Mouse (Mus musculus) cerebellum, postnatal 14 days (tissue): ENCODE results near the gene H2-DMb1.
A peak's percentile ranks its signal among the peaks of the same experiment; 100 is the strongest.

Experiments
- DNase-seq, 2 experiments: peaks; one replicate each; pipeline ENCODE4 v3.0.0; 2021; ENCODE audit warnings: mixed read lengths in 2 of 2

Gene H2-DMb1

GRCm38 (mm10) chr17:34152923-34153322 is at the start of gene H2-DMb1:
TSS of gene H2-DMb1 (plus strand) at chr17:34153072.
- peak; percentile 47 to 53 for DNase-seq

DNA sequence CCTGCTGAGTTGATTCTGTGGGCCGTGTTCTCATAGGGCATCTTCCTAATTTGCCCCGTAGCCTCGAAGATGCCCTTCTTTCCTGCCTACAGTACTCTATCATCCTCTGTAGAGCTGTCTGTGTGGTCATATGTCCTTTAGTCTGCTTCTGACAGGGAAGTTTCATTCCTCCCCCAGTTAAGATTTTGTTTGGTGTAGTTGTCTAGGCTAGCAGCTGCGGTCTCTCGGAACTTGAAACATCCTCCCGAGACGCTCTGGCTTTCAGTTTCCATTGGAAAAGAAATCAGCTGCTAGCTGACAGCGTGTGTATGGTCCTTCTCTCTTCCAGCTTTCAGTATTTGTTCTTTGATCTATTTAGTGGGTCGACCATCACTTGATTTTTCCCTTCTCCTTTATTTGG is 48.1 kb upstream of the H2-DMb1 start:
- no peak for DNase-seq

- no peak for DNase-seq
Observed at GRCm38 (mm10) chr17:34106555-34106954, 46.3 kb upstream of the H2-DMb1 start.

- no peak for DNase-seq
Observed at GRCm38 (mm10) chr17:34107109-34107867, 45.6 kb upstream of the H2-DMb1 start.

DNA sequence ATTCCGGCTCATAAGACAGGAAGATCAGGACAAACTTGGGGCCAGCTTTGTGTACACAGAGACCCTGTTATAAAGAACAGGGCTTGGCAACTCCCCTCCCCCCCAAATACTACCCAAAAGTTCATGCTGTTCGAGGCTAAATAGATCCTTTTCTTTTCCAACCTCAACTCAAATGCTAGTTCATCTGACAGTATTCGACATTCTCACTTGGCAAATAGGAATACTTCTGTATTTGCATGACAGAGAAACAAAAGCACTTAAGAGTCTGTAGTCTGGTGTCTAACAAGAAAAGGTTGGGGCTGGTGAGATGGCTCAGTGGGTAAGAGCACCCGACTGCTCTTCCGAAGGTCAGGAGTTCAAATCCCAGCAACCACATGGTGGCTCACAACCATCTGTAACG is 44.4 kb upstream of the H2-DMb1 start:
- no peak for DNase-seq

GRCm38 (mm10) chr17:34109038-34109805 is 43.6 kb upstream of the H2-DMb1 start:
- DNase-seq: peak; percentile 58 to 60

DNA sequence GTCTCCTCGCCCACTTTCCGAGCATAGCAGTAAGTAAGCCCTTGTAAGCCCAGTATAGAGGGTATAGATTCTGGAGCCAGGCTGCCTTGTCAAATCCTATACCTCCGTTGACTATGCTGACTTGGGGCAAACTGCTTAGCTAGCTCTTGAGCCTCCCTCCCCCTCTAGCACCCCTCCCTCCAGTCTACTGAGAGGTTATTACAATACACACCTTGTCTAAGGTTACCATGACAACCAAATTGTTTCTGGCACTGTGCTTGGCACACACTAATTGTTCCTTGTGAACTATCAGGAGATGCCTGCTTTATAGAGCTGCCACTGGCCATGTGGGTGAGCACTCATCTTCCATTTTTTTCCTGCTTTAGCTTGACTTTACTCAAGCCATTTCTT is 43.1 kb upstream of the H2-DMb1 start:
- DNase-seq: no peak

DNA sequence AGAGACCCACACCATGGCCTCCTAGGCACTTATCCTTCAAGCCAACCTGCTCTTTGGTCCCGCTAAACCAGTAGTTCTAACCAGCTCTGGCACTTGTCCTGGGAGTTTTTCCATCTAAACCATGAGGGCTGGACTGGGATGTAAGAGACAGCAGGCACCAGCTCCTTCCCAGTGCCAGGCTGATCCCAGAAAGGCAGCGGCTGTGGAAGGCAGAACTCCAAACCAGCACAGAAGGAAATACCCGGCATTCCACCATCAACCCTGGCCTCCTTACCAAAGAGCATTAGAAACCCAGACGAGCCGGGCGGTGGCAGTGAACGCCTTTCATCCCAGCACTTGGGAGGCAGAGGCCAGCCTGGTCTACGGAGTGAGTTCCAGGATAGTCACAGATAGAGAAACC is 42.6 kb upstream of the H2-DMb1 start:
- no peak for DNase-seq

DNA sequence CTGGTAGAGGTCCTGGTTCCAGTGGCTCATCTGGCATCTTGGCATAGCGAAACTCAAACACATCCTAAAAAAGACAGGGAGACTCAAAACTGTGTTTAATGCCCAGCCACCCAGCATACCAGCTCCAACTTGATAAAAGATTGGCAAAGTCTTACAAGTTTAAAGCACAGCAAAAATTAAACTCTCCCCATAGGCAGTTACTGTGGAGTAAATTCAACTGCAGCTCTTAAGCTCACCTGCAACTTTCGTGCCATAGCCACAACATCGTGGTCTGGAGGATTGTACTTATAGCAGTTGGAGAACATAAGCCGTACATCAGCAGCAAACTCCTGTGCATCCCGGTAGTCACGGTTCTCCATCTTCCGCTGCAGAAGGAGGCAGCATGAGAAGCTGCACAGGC is 38.8 kb upstream of the H2-DMb1 start:
- DNase-seq: no peak

- DNase-seq: peak; percentile 23 to 48
Observed at GRCm38 (mm10) chr17:34116736-34117370, 36.0 kb upstream of the H2-DMb1 start.

GRCm38 (mm10) chr17:34117421-34118112 is 35.3 kb upstream of the H2-DMb1 start:
- no peak for DNase-seq

- DNase-seq: peak; percentile 76 to 86
Observed at GRCm38 (mm10) chr17:34118113-34118872, 34.6 kb upstream of the H2-DMb1 start.

DNA sequence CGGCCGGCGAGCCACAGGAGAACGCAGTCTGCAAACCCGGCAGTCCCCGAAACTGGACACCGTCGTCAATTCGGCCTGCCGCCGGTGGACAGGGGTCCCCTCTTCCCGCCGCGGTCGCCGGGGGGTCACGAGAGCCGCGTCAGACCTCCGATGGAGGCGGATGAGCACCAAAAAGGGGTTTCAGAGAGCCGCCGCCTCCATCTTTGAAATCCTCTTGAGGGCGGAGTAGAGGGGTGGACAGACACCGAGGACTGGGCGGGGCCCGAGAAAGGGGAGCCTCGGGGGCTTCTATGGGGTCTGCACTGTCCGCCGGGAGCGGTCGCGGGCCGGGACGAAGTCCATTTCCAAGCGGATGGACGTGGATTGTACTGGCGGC is 34.0 kb upstream of the H2-DMb1 start:
- DNase-seq: no peak

DNA sequence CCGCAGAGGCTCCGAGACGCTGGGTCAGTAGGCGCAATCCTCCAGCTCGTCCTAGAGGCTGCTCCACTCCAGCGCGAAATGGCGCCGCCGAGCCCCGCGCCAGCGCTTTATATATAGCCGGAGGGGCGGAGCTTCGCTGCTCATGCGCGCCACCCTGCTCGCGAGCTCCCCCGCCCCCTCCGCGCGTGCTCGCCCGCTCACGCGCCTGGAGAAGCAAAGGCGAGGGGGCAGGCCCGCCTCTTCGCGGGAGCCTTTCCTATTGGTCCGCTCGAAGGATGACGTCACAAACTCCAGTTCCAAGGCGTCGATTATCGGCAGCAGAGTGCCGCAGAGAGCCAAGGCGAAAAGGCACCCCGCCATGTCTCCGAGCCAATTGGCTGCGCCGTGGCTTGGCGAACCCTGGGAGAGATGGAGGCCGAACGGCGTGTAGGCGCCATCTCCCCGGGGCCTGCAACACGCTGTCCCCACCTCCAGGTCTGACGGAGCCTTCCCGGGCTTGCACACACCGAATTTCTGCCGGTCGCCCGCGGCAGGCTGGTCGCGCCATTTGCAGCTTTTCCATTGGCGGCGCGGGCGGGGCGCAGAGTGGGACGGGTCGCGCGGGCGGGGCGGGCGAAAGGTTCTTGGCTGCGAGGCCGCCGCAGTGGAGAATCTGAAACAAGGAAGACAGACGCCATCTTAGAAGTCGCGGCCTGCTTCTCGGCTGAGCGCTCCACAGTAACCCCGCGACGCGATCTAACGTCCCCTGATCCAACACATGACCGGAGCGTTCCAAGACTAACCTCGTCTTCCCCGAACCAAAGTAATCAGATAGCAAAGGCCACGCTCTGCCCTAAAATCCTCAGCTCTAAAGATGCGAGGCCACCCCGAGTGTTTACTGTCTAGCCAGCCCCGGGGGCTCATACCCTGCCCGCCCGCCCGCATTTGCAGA is 33.4 kb upstream of the H2-DMb1 start, which contains the start of gene H2-DMa:
Gene H2-DMa (plus strand): TSS at position 293 of the 931 bp plus-strand sequence.
- DNase-seq: peak; percentile 99 to 100

GRCm38 (mm10) chr17:34120180-34120723 is 32.6 kb upstream of the H2-DMb1 start:
- peak; percentile 94 to 96 for DNase-seq

GRCm38 (mm10) chr17:34120814-34121171 is 32.1 kb upstream of the H2-DMb1 start:
- DNase-seq: peak; percentile 85 to 86

- peak; percentile 81 to 82 for DNase-seq
Observed at GRCm38 (mm10) chr17:34121172-34121878, 31.5 kb upstream of the H2-DMb1 start.

DNA sequence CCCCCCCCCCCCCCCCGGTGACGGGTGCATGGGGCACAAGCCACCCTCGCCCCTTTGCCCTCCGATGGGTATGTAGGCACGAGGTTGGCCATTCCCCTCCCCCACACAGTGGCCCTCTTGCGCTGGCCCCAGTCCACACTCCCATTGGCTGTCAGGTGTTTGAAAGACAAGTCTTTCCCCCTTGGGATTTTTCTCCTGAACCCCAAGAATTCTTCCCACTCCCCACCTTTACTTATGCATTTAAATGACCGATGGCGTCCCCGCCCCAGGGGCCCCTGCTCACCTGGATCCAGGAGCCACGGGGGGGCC is 31.0 kb upstream of the H2-DMb1 start:
- peak; percentile 82 to 89 for DNase-seq

GRCm38 (mm10) chr17:34122188-34122984 is 30.5 kb upstream of the H2-DMb1 start, which contains the start of gene Brd2:
TSS of gene Brd2 (minus strand) at chr17:34122634.
- peak; percentile 98 to 99 for DNase-seq
